Mouse (Mus musculus) left cerebral cortex, postnatal 4 days (tissue): ENCODE data around the gene Fam83e. TPM values are rescaled to one million over a fixed set of nuclear protein-coding genes. Genes with fewer than 3 reads are reported as not detected.

ENCODE experiments used
- DNase-seq: peaks from one replicate; pipeline ENCODE4 v3.0.0-alpha.2; 2022
- intact Hi-C: fragments of 180-260 bp; cut with DNase I; formaldehyde crosslinking; loops from one replicate; pipeline ENCODE4 v1.15.1; 2025
- total RNA-seq, 2 experiments: library from RNA; stranded (reverse); gene quantifications; 2 replicates each; pipeline ENCODE4 v1.2.3; 2021

Fam83e gene
- total RNA-seq, 2 experiments from 2014 or later: 0.62 to 1.1 TPM

DNA sequence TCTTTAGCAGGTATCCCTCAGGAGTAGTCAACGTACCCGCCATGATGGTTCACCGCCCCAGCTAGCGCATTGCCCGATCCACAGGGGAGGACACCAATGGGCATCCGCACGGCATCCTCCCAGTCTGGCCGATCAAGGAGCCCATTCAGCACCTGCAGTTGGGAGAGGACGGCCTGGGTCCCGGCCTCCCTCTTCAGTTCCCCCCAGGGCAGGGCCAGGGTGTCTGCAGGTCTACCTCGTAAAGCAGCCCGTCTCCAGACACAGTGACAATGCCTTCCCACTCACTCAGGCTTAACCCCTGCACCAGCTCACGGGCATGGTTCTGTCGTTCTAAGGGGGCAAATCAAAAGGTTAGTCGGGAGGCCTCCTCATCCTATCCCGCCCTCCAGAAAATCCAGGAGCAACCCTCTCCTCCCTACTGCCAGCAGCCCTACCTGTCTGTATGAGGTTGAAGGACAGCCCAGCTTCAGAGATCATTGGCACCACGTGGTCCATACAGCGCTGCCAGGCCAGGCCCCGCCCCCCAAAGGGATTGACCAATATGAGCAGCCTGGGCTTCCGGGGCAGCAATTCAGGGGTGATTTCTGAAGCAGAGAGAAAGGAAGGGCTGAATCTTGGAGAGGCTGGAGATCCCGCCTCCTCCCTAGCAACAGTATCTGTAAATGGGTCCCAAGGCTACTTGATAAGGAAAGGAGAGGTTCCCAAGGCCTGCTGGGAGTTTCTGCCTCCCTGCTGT is 8.8 kb upstream of the Fam83e start:
- intact Hi-C loops: no loop called here
- no peak for DNase-seq

DNA sequence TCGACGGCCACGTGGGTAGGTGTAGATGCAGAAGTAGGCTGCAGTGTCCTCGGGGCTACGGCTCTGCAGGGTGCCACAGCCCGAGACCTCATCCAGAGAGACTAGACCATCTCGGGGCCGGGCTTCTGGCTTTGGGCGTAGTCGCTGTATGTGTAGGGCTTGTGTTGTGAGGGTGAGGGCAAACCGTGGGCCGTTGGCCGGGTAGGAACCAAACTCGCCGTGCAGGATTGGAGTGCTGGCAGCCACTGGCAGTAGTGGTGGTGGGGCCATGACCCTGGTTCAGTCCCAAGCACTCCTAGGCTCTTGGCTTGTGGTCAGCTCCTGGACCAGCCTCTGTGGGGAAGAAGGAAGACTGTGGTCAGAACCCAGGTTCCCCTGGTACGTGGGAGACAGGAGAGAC is 7.6 kb upstream of the Fam83e start:
- no peak for DNase-seq
- intact Hi-C loops: no loop called here

DNA sequence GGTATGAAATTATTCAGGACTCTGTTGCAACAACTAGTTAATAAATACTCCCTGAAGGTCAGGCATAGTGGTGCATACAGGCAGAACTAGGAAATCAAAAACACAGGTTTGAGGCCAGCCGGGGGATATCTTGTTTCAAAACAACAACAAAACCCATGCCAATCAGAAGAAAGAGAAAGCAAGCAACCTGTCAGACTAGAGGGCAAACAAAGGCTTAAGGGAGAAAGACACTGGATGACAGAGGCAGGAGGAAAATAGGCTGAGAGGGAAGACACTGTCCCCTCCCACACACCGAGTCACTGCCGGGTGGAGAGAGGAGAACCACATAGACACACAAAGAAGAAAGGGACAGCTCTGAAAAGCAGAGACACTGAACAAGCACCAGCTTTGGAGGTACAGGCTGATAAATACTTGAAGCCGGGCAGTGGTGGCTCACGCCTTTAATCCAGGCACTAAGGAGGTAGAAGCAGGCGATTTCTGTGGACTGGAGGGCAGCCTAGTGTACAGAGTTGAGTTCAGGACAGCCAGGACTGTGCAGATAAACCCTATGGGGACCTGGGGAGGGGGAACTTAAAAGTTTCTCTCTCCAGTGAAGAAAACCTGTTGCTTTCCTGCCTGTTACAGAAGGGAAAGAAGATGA is 7.0 kb upstream of the Fam83e start:
- intact Hi-C loops: no loop called here
- no peak for DNase-seq

DNA sequence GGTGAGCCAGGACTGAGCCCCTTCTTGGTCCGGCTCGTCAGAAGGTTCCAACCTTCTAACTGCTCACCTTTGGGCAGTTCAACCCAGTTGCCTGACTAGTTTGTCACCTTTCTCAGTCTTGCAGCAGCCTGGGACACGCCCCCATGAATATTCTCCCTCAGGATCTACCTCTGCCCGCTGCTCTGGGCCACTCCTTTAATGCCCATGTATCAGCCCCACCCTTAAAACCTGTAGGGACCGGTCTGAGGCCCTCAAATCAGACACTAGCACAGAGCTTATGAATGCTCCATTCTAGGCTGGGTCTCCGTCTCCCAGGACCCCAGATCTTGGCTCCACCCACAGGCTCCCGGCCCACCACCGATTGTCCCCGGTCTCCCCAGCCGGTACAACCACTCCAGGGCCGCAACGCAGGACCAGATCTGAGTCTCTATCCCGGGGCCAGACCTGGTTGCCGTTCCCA is 6.4 kb upstream of the Fam83e start:
- DNase-seq: no peak
- intact Hi-C loops: no loop called here

DNA sequence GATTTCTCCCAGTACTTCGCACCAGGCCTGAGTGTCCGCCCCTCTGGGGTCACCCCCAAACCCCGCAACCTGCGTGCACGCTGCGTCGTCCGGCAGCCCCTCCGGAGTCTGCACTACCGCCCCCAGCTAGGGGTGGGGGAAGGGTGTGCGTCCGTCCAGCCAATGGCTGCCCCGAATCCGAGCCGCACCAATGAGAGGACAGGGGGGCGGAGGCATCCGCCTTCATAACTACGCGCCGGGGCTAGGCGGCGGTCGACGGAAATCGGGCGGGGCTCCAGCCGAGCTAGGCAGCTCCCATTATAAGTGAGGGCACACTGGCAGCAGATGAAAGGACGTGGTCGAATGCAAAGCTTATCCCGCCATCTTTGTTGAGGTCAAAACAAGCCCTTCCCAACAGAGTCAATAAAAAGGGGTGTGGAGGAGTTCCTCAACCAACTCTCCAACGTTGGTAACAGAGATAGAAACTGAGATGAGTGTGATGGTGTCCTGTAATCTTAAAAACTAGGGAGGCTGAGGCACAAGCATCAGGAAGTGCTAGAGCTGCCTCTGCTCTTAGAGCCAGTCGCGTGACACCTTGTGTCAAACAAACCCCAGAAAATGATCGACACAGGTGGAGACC is 5.8 kb upstream of the Fam83e start, which contains the start of gene Rpl18:
TSS of gene Rpl18 (plus strand) at position 368 of the 619 bp plus-strand sequence.
- intact Hi-C loops: no loop called here
- DNase-seq: peak; percentile 99

DNA sequence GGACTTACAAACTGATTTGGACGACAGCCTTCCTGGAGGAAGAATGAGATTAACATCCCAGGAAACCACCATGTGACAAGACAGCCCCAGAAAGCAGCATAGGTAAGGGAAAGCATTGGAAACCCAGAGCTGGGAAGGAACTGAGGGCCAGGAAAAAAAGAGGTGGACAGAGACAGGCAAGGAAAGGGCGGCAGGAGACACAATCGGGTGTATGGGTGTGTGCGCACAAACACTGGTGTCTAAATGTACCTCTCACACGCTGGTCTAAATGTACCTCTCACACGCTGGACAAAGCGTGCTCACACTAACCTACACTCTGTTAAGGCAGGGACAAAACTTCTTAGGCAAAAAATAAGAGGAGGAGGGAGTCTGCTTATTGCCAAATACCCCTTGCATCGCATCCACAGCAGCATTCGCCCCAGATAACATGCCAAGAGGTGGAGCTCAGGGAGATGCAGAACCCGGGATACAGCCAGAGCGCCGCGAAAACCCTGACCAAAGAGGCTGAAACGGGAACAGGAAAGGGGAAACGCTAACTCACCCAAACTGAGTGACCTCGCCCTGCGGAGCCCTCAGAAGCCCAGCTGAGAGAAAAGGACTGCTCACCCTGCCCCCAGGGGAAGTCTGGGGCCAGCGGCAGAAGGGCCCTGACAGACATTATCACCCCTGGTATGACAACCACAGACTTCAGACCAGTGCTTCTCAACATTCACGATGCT is 5.1 kb upstream of the Fam83e start:
- no peak for DNase-seq
- intact Hi-C loops: no loop called here

DNA sequence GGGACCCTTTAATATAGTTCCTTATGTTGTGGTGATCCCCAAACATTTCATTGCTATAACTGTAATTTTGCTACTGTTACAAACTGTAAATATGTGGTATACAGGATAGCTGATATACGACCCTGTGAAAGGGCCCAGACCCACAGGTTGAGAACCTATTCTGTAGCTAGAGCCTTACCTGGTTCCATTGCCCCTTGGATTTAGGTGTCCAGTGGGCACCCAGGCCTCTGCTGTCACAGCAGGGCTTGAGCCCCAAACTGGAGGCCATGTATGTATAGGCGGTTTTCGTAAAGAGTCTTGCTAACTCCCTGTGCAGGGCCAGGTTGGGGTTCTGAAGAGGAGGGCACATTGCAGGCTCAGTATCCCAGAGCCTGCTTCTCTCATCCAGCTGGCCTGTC is 4.6 kb upstream of the Fam83e start:
- intact Hi-C loops: no loop called here
- DNase-seq: no peak

DNA sequence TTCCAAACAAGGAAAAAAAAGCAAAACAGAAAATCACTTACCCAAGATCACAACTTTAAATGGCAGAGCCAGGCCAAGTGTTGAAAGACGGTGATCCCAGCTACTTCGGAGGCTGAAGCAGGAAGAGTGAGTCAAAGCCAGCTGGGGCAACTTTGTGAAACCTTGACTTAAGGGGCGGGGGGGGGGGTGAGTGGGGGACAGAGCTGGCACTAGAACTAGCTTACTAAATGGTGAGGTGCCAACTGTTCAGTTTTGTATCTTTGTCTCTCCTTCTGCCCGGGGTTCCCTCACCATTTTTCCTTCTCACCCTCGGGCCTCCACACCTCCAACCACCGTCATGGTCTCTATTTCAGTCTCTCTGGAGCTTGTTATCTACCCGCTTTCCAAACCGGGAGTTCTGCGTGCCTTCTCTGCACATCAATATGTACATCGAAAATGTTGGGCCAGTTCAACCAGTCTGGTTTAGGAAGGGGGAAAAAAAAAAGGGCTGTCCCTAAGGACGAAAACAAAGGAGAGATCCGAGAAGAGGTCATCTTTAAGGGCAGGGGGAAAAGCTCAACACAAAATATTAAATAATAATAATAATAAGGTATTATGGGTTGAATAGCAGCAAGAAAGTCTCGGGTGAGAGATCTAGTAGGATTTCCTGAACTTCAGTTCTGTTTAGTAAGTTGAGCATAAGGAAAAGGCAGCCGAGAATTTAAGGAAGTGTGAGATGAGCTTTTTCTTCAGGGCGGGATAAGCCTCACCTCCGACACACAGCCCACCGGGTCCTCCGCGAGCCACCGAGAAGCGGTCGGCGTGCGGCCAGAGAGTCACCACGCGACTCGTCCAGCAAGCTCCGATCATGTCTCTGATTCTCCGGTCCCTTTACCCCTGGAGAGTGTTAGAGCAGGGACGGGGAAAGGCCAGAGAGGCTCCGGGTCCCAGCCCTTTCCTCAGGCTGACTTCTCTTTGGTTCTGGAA is 3.8 kb upstream of the Fam83e start:
- intact Hi-C loops: no loop called here
- DNase-seq: no peak

DNA sequence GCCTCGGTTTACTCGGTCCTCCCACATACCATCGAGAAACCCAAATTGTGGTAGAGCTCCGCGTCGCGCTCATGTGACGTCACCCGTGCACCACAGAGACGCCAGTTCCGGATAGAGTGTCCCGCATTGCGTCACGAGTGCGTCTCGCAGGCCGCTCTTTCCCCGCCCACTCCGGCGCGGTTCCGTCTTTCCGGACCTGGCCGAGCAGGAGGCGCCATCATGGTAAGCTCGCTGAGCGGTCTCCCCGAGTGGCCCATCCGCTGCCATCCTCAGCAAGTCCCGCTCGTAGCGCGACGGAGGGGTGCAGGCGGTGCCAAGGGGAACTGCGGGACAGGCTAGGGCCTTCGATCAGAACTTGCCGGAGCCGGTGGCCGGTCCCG is 3.1 kb upstream of the Fam83e start, which contains the start of gene Sphk2:
TSS of gene Sphk2 (minus strand) at position 85 of the 380 bp plus-strand sequence.
- intact Hi-C loops: no loop called here

DNA sequence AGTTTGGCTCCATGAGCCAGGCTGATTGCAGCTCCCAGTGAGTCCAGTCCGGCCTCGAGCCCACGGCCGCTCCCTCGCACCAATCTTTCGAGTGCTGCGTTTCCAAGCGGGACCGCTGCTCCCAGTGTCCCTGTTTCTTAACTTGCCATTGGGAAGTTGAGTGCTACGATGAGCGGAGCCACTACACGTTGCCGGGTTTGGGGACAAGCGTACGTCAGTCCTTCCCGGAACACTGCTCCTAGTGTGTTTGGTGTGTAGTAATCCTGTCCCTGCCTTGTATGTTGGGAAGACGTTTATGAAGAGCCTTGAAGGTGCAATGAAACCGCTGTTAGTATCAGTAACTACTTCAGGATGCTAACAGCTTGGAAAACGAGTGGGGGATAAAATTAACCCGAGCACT is 2.7 kb upstream of the Fam83e start:
- DNase-seq: no peak
- intact Hi-C loops: no loop called here

More for the DNA sequence above, 3.1 kb upstream of the Fam83e start, which contains the start of gene Sphk2:
- peak; percentile 99 for DNase-seq

DNA sequence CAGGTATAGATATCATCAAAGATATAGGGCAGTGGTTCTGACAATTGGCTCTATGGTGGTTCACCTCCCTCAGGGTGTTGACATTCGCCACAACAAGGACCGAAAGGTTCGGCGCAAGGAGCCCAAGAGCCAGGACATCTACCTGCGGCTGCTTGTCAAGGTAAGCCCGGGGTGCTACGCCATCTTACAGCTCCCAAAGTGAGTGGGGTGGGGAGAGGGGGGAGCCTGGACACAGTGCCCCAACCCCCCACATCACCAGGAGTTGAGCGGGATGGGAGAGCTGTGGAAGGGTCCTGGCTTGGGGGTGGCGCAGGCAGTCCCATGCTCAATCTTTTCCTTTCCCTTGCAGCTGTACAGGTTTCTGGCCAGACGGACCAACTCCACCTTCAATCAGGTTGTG is 1.8 kb upstream of the Fam83e start:
- intact Hi-C loops: no loop called here
- DNase-seq: no peak

DNA sequence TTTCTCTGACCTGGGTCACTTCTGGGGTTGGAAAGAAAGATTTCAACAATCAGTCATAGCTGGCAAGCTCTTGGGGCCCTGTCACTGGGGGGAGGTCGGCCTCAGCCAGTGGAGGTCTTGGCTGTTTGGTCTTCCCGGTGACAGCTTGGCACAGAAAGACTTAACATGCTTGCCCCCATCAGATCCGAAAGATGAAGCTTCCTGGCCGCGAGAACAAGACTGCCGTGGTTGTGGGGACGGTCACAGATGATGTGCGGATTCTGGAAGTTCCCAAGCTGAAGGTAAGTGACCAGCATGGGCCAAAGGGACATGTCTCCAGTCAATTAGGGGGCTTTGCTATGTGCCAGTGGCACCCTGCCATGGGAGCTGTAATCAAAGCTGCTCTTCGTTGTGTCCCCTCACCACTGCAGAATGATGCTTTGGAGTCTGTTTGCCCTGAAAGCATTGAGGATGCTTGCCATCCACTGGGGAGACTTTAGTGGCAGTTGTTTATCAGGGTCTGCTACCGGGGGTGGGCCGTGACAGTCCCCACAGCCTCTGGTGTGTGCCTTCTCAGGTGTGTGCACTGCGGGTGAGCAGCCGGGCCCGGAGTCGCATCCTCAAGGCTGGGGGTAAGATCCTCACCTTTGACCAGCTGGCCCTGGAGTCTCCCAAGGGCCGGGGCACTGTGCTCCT is 1.1 kb upstream of the Fam83e start:
- no peak for DNase-seq
- intact Hi-C loops: loop anchor here (5.0 kb wide), 1 partner anchor 77 kb away; no protein-coding TSS in a partner anchor

DNA sequence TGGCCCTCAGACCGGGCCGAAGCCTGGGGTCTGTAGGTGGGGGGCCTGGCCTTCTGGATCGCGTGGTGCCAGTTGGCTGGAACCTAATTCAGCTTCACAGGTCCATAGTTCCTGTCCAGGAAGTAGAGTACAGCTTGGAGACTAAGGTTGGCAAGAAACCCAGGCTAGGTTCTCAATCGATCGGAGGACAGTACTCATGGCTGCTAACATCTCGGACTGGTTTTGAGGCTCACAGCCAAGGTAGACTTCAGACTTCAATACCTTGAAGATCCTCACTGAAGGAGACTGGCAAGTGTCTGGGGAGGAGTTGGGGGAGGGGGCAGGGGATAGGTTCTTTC is 191 bp downstream of the Fam83e start:
- intact Hi-C loops: loop anchor here (5.0 kb wide), 1 partner anchor 76 kb away; no protein-coding TSS in a partner anchor
- DNase-seq: no peak

DNA sequence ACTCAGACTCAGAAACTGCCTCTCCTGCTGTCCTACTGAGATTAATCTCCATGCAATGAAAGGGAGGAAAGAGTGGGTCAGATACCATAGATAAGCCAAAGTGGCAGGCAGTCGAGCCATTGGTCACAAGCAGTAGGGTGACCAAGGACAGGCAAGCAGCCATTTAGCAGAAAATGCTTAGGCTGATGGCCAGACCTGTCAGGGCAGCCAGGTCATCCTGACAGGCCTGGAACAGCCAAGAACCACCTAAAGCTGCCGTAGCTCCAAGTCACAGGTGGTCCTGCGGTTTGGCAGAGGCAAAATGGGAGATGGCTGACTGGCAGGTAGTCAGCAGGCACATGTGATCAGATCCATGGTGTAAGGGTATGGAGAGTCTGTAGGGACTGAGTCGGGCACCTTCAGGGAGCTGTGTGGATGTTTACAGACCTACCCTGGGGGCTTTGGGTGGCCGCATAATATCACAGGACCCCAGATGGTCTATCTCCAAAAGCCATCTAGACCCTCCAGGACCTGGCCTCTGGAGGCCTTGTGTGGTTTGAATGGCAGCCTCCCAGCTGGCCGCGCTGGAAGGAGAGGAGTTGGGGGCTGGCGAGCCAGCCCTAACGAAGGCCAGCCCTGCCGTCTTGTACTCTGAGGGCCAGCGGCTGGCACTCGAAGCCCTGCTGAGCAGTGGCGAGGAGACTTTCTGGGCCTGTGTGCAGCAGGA is 783 bp downstream of the Fam83e start:
- intact Hi-C loops: loop anchor here (5.0 kb wide), 1 partner anchor 76 kb away; no protein-coding TSS in a partner anchor
- DNase-seq: peak; percentile 60

DNA sequence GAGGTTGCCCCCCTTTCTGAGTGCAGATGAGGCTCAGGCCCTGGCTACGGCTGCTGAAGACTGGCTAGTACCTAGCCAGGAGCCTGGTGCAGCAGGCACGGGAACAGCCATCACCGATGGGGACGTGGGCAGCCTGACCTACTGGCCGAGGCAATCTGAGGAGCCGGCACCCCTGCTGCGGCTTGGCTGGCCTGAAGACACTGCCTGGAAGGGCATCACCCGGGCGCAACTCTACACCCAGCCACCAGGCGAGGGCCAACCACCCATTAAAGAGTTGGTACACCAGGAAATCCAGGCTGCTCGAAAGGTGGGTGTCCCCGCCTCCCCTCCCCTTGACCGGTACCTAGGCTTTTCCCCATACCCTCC is 1.3 kb downstream of the Fam83e start:
- intact Hi-C loops: loop anchor here (5.0 kb wide), 1 partner anchor 75 kb away; no protein-coding TSS in a partner anchor

DNA sequence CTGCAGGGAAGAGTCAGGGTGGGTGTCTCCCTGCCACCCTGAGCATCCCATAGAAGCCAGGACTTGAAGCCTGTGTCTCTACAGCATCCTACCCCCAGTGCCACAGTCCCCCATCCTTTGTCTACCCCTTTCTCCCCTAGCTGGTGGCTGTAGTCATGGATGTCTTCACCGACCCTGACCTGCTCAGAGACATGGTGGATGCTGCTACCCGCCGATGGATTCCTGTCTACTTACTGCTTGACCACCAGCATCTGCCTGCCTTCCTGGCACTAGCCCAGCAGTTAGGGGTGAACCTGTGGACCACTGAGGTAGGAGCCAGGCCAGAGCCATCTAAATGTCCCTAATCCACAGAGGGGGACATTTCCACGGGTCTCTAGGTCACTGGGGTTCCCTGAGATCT is 2.3 kb downstream of the Fam83e start:
- no peak for DNase-seq
- intact Hi-C loops: loop anchor here (5.0 kb wide), 1 partner anchor 74 kb away; no protein-coding TSS in a partner anchor

More for the DNA sequence above, 1.3 kb downstream of the Fam83e start:
- DNase-seq: no peak

DNA sequence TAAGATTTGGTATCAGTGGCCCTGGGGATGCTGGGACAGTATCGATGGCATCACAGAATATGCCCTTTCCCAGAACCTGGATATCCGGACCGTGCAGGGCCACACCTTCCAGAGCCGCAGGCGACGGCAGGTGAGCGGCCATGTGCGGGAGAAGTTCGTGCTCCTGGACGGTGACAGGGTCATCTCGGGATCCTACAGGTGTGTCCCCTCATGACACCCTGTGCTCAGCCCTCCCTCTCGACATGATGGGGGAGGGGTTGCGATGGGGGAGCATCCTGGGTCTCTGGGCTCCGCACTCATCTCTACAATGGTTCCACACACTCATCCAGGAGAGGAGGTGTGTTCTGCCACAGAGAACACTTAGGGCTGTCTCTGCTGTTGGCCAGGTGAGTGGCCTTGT is 2.8 kb downstream of the Fam83e start:
- DNase-seq: no peak
- intact Hi-C loops: loop anchor here (5.0 kb wide), 1 partner anchor 74 kb away; no protein-coding TSS in a partner anchor

DNA sequence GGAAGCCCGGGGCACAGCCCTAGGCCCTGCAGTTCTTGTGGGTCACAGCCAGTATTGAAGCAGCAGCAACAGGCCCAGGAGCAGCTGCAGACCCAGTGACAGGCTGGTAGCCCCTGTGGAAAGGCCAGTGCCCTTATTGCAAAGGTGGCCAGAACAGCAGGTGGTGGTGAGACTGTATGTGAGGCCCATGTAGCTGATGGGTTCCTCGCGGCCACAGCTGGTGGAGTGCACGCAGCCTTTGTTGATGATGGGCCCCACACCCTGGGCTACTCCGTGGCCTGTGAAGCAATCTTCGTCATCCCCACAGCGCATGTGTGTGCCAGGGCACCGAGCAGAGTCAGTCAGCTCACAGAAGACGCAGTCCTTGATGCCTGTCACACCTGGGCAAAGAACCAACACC is 4.1 kb downstream of the Fam83e start:
- intact Hi-C loops: no loop called here

DNA sequence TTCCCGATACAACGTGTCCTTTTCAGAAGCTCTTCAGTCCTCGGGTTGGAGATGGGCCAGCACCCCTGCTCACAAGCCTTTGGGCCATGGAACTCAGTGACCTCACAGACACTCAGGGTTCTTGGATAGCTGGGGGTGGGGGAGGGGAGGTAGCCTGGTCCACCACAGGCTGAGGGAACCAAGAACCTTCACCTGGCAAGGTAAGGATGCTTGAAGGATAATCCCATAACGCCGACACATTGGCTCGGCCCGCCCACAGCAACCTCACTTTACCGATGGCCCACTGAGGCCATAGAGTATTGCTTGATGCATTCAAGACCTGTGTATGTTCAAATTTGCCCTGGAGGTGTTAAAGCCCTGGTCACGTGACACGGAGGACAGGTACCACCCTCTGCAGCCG is 4.7 kb downstream of the Fam83e start, which contains the start of gene Spaca4:
TSS of gene Spaca4 (minus strand) at position 101 of the 400 bp plus-strand sequence.
- intact Hi-C loops: no loop called here
- DNase-seq: no peak

More for the DNA sequence above, 4.1 kb downstream of the Fam83e start:
- no peak for DNase-seq
